Mouse (Mus musculus) right cerebral cortex, postnatal 14 days (tissue): ENCODE results near the gene Gm10563.
A peak's percentile ranks its signal among the peaks of the same experiment; 100 is the strongest.
"Not testable (repeated sequence)": the region's sequence is repeated elsewhere in the genome, so short reads cannot be mapped to it uniquely, and the experiment has no call there.

Source experiments
- DNase-seq: peaks from one replicate; pipeline ENCODE4 v3.0.0; 2022

Gene Gm10563

DNA sequence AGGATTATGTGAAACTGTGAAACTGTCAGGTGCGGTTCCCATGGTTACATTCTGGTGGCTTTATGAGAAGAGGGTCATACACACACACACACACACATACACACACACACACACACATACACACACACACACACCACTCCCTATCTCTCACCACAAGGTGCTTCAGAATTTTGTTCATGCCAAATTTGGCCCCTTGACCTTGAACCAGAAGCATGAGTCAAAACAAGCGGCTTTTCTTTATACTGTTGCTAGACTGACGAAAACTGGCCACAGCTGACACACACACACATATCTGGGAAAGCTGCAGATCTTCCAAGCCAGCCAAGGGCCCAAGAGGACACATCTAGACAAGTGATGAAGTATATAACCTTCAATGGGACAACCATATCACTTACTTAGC, 49.4 kb downstream of the Gm10563 start:
- no peak for DNase-seq

DNA sequence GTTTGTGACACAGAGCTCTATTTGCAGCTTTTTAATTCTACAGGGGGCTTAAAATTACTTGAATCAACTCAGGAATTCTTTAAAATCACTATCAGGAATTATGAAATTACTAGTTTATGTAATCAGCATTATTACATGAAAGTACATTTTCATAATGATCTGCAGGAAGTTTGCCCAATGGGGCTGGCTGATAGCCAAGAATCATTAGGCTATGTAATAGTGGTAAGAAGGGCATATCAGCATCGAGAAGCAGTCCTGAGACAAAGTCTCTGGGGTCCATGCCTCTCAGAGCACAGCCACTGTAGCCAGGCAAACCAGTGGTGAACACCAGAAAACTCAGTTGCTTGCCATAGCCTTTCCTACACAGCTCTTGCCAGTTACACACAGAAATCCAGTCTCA, 51.4 kb downstream of the Gm10563 start:
- DNase-seq, result no peak

DNA sequence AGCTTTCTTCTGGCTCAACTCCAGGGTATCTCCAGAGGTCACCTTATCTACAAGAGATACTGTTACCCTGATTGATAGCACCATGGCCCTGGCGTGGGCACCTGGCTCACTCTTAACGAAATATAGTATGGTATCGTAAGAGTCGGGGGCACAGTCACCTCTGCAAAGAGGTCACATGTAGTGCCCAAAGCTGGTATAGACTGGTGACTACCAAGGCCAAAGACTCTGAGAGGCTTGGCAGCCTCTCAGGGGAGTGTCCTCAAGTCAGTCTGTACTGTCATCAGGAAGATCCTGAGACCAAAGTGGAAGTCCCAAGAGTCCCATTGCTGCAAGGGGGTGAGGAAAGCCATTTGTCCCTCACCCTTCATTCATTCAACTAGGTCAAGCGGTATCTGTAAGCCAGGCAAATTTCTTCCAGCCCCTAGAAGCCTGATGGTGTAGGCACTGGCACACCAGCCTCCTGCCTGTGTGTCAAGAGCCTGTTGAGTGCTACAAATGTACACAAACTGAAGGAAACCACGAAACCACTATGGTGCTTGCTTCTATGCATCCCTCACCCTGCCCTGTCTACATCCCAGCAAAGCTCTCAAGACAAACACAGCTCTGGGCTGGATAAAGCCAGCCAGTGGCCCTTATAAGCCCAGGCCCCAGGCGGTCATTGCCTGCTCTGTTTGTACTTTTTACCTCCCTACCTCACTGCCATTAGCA, 54.0 kb downstream of the Gm10563 start:
- no peak for DNase-seq

DNA sequence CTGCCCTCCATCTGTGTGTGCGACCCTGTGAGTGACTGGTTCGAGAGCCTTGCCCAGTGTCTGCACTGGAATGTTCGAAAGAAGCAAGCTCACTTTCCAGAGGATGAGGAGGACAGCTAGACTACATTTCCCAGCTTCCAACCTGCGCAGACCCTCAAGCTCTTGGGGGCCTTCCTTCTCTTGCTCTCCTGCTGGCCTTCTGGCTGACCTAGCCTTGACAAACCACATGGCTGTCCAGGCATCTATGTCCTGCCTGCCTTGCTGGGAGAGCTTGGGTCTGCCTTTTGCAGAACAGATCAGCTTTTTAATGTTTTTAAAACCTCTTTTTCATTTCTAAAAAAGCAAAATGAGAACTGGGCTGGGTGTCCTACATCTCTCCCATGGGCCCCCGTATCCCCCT, 55.9 kb downstream of the Gm10563 start:
- no peak for DNase-seq

DNA sequence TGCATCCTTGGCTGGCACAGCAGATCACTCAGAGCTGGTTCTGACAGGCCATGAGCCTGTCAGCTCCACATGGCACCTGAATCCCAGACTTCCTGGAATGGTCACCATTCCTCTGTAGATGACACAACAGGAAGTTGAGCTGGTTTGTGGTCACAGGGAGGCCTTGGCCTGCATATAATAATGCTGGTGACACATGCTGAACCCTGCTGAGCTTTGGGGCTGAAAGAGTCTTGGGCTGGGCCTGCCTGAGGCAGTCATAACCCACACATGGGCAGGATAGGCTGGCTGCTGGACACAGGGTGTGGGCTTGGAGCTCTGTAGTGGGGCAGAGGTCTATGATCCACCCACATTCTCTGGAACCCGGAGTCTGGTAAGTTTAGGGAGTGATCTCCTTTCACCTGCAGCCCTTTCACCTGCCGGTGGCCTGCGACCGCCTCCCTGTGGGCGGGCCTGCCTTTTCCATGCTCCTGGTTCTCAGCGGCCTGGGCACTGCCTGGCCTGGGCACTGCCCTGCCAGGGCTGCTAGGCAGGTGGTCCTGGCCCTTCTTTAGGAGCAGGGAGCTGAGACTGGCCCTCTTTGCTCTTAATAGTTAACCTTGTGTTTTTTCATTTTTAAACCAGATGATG, 62.8 kb downstream of the Gm10563 start:
- no peak for DNase-seq

DNA sequence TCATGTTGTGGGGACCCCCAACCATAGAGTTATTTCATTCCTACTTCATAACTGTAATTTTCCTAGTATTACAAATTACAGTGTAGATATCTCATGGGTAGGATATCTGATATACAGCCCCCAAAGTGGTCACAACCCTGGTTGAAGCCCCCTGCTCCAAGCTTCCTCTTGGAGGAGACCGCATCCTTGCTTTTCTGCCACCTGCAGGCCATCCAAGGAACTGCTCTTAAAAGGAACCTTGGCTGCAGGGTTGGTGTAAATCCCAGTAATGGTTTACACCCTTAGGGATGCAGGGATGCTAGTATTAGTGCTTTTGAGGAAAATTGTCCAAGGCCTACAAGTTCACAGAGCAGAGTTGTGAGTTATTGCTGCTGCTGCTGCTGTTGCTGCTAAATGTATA, 64.8 kb downstream of the Gm10563 start:
- peak; percentile 68 for DNase-seq

DNA sequence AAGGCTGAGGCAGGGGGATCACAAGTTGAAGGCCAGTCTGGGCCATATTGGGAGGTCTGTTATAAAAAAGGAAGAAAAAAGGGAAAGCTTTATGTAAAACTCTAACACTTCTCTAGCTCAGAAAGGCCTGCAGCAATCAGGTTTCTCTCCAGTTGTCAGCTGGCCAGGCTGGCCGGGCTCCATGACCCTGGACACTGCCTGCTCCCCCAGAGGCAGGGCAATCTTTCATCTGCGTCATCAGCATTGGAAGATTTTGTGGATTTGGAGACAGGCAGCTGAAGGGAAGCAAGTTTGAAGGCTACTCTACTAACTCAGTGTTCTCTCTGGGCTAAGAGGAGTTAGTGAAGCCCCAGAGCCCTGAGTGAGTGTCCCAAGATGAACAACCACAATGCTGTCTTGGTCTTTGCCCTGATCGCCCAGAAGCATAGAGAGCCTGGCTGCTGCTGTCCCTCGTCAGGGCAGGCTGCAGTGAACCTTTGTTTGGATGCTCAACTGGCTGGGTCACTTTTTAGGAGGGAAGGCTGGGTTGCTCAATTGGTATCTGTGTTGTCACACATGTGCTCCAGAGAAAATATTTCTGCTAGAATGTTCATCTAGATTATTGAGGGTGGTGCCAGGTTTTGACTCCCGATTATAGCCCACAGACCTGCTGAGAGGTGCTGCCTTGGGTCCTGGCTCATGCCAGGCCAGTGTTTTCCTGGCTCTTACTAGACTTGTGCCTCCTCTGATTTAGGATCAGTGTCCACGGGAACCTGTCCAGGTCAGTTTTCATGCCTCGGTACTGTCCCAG, 66.7 kb downstream of the Gm10563 start:
- DNase-seq, result no peak

DNA sequence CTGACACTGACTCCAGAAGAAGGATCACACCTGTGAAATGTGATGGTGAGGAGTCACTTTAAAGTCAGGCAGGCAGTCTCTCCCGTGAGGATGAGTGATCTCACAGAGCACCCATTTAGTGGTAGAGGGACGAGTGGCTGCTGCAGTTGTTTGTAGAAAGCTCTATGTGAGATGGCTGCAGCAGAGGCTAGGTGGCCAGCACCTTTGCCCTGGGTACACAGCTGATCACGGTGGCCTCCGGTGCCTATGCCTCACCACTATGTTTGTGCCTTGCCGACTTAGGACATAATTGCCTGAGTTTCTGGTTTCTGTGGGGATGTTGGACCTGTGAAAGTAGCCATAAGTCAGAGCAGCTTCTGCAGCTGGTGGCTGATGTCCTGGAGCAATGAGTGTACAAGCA, 67.5 kb downstream of the Gm10563 start:
- no peak for DNase-seq

DNA sequence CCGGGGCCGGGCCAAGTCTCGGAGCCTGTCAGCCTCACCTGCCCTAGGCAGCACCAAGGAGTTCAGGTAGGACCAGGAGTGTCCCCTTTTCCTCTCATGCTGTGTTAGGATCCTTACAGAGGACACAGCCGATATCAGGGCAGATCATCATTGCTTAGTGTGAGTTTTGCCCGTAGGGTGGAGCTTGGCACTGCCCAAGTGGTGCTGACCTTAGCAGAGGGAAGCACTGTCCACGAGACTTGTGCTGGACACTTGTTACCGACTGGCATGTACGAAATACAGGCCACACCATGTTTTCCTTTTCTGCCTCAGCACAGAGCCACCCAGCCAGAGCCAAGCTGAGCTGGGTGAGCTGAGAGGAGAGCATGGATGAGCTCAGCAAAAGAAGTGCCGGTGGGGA, 68.1 kb downstream of the Gm10563 start:
- no peak for DNase-seq

DNA sequence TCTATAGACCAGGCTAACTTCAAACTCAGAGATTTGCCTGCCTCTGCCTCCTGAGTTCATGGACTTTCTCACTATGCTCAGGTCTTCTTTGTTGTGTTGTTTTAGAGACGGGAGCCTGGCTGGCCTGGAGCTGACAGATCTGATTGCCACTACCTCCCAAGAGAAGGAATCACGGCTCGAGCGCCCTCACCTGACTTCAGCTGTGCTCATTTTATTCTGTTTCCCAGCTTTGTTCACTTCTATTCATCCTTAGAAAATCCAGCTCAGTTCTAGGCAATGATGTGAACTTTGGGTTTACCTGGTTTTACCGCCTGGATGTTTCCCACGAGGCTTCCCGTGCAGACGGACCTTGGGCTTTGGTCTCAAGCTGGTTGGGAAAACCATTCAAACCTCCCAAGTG, 69.7 kb downstream of the Gm10563 start:
- no peak for DNase-seq

DNA sequence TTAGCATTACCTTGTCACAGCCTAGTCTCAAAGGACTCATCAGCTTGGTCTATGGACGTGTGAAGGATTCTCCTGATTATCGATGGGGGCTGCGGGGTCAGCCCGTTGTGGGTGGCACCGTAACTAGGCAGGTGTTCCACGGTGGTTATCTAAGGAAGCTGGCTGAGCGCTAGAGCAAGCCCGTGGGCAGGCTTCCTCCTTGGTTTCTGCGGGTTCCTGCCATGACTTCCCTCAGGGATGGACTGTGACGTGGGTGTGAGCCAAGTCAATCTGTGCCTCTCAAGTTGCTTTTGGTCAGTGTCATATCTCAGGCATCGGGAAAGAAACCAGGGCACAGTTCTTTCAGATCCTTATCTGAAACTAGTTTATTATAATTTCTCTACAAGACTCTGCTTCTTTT, 70.3 kb downstream of the Gm10563 start:
- no peak for DNase-seq

DNA sequence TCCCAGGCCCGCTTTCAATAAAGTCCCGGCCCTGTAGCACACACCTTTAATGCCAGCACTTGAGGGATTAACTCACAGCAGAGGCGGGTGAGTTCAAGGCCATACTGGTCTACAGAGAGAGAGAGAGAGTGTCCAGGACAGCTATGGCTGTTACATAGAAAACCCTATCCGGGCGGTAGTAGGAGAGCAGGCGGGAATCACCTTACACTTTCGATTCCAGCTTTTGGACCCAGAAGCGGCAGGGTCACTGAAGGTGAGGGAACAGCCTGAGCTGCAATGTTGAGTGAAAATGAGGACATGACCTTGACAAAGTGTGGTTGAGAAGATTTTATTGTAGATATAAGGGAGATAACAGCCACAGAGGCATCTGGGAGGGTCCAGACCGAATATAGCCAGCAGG, 71.3 kb downstream of the Gm10563 start:
- no peak for DNase-seq

DNA sequence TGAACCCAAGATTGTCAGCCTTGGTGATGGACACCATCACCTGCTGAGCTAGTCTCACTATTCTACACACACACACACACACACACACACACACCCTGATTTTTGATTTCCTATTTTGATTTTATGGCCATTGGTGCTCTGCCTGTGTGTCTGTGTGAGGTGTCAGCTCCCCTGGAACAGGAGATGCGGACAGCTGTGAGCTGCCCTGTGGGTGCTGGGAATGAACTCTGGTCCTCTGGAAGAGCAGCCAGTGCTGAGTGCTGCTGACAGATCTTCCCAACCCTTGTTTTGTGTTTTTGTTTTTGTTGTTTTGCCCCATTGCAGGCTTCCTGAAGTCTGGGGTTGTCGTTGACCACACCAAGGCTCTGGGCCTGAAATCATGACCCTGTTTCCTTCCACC, 72.1 kb downstream of the Gm10563 start:
- DNase-seq, result no peak

DNA sequence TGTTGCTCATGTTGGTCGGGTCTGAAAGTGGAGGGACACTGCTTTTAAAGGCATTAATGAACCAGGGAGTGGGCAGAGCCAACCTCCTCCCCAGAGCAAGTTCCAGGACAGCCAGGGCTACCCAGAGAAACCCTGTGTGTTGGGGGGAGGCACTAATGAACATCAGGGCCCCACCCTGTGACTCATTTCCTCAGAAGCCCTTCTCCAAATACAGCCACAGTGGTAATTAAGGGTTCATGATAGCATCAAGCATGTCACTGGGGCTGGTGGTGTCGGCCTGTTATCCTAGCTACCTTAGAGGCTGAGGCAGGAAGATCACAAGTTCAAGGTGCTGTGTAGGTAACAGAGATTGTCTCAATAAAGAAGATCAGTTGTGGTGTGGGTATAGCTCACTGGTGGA, 73.8 kb downstream of the Gm10563 start:
- no peak for DNase-seq

DNA sequence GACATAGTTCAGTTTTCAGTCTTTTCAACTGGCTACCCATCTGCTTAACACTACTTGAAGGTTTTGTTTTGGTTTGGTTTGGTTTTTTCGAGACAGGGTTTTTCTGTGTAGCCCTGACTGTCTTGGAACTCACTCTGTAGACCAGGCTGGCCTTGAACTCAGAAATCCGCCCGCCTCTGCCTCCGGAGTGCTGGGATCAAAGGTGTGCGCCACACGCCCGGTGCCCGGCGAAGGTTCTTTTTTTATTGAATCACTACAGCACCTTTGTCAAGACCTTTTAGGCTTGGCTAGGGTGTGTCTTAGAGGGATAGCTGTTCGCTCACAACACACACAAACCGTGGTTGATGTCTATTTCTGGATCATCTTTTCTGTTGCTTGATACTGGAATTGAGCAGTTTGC, 74.9 kb downstream of the Gm10563 start:
- not testable (repeated sequence) for DNase-seq

DNA sequence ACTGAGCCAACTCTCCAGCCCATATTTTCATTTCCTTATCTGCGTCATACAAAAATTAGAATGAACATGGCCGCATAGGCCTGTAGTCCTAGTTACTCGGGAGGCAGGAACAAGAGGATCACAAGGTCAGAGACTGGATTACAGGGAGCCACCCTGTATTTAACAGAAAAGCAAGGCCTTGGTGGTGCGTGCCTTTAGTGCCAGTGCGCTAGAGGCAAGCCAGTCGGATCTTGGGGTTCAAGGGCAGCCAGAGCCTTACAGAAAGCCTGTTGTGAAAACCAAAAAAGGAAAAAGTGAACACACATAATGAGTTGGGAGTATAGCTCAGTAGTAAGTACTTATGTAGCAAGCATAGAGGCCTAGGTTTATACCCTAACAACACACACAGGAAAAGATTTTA, 75.4 kb downstream of the Gm10563 start:
- no peak for DNase-seq

DNA sequence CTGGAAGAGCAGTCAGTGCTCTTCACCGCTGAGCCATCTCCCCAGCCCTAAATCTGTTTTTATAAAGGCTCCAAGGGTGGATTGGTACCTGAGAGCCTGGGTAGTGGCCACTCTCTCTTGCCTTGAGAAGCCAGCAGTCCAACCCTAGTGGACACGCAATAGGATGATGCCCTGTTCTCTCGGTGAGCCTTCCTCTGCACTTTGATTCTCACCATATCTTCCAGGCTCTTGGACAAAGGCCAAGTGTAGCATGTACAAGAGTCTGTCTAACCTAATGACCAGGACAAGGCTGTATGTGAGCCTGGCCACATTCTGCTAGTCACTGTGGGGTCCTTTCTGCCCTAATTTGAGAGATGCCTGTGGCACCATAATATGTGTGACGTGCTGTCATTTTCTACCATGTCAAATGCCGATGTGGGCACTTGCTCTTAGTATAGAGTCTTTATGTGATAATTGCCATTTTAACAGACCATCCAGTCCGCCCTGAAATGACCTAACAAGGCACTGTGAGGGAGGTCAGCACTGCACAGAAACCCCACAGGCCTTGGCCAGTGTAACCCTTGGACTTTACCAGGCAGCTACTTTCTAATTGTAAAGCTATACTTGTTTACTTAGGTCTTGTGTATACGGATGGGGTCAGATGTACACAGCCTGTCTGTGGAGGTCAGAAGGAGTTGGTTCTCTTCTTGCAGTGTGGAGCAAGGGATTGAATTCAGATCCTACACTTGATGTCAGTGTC, 76.4 kb downstream of the Gm10563 start:
- no peak for DNase-seq

DNA sequence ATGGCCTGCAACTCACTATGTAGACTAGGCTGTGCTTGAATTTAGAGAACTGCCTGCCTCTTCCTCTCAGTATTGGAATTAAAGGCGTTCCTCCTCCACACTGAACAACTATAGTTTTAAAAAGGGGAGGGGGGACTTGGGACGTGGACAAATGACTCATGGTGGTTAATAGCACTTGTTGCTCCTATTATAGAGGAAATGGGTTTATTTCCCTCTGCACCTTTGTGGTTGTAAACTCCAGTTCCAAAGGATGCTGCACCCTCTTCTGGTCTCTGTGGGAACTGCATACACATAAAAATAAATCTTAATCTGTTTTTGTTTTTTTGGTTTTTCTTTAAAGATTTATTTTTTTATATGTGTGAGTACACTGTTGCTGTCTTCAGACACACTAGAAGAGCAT, 77.0 kb downstream of the Gm10563 start:
- no peak for DNase-seq

DNA sequence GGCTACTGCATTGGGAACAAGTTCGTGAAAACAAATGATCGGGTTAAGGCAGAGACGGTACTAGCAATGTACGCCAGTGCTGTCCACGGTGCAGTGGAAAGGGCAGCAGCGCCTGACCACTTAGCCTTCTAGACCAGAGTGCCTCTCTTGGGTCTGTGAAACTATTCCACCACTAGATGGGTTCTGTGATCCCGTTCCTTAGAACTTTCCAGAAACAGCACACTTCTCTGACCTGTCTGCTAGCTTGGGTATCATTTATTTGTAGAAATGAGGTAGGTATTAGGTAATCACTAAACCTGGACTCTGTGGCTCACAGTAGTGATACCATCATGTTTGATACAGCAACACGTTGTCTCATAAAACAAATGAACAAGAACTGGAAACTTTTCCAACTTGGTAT, 78.7 kb downstream of the Gm10563 start:
- no peak for DNase-seq
